Mouse (Mus musculus) lung, embryonic 14.5 days (tissue): Measurements from ENCODE around the gene Fam3c. TPM values are rescaled to one million over a fixed set of nuclear protein-coding genes. Genes with fewer than 3 reads are reported as not detected.

Experiments
- ATAC-seq: fragments of 200-750 bp; cut with Nextera tagmentation; 2 replicates; pipeline ENCODE4 v1.8.0; 2017; ENCODE audit warnings: mild to moderate bottlenecking, moderate TSS enrichment, moderate library complexity; ENCODE audit not compliant: insufficient read depth
- DNase-seq: peaks from one replicate; pipeline ENCODE4 v3.0.0-alpha.2; 2015
- H3K27ac ChIP-seq: fragments of 300-500 bp; sonication (generic); 2 replicates; pipeline ENCODE4 v1.5.1; 2014; ENCODE audit warnings: low read depth, mild to moderate bottlenecking, moderate library complexity
- H3K27me3 ChIP-seq: fragments of 300-500 bp; sonication (generic); 2 replicates; pipeline ENCODE4 v1.6.1; 2014; ENCODE audit warnings: low read length, control low read depth; ENCODE audit not compliant: insufficient read depth
- H3K36me3 ChIP-seq: fragments of 300-500 bp; sonication (generic); 2 replicates; pipeline ENCODE4 v1.6.1; 2014; ENCODE audit warnings: control low read depth; ENCODE audit not compliant: insufficient read depth
- H3K4me1 ChIP-seq: fragments of 300-500 bp; sonication (generic); 2 replicates; pipeline ENCODE4 v1.6.1; 2014; ENCODE audit warnings: antibody characterized with exemption, control low read depth; ENCODE audit not compliant: insufficient read depth
- H3K4me2 ChIP-seq: fragments of 300-500 bp; sonication (generic); 2 replicates; pipeline ENCODE4 v1.6.1; 2014; ENCODE audit warnings: mild to moderate bottlenecking
- H3K4me3 ChIP-seq: fragments of 300-500 bp; sonication (generic); 2 replicates; pipeline ENCODE4 v1.5.1; 2014; ENCODE audit warnings: low read depth, low read length
- H3K9ac ChIP-seq: fragments of 300-500 bp; sonication (generic); 2 replicates; pipeline ENCODE4 v1.6.1; 2014
- H3K9me3 ChIP-seq: fragments of 300-500 bp; sonication (generic); 2 replicates; pipeline ENCODE4 v1.6.1; 2016; ENCODE audit warnings: low read depth, low read length, control low read depth
- CTCF ChIP-seq: IDR thresholded peaks from 2 replicates; pipeline ENCODE4 v1.5.1; 2016; ENCODE audit warnings: antibody characterized with exemption, low read depth
- WGBS: fragments of 180-500 bp; shearing (Covaris S2); extraction: QIAGEN DNeasy Blood & Tissue Kit; methylation state at CpG from one replicate; pipeline ENCODE4 v1.1.7; 2014; 5-methylcytosine and 5-hydroxymethylcytosine counted together
- polyA plus RNA-seq: library from polyadenylated mRNA; unstranded; fragments of >200 nt; fragmentation: Nextera tagmentation; extraction: Ambion mirVana; gene quantifications from 2 replicates; pipeline ENCODE4 v1.2.1, GENCODE M21; 2014

The Fam3c gene
- polyA plus RNA-seq, 1 experiment from 2014 or later: 82.2 TPM

GRCm38 (mm10) chr6:22347132-22347902 lies 8.7 kb downstream of the Fam3c start:
- WGBS: 74% methylated on average over 8 of the region's 8 CpGs
- no peak overlapping the region for H3K27ac ChIP-seq
- no peaks in the 10 kb centered on the region for H3K36me3 ChIP-seq
- peaks cover 9% of the 10 kb centered on the region for H3K4me1 ChIP-seq
- no peak for TF ChIP-seq CTCF
- H3K9me3 ChIP-seq: no peaks in the 10 kb centered on the region
- H3K4me2 ChIP-seq: no peak overlapping the region
- no peaks in the 10 kb centered on the region for H3K27me3 ChIP-seq
- ATAC-seq (no peak), DNase-seq (no peak)
- no peak overlapping the region for H3K4me3 ChIP-seq
- no peak overlapping the region for H3K9ac ChIP-seq

- Histone ChIP-seq H3K27ac (no peak overlapping the region), H3K36me3 (0 out of 2 replicates have a peak, but pooled peaks cover 4% of the 10 kb centered on the region), H3K27me3 (no peaks in the 10 kb centered on the region), H3K9ac (no peak overlapping the region), H3K4me1 (peaks cover 9% of the 10 kb centered on the region), H3K9me3 (no peaks in the 10 kb centered on the region), H3K4me2 (no peak overlapping the region), H3K4me3 (no peak overlapping the region)
- WGBS: 47% methylated on average over 6 of the region's 6 CpGs
- no peak for TF ChIP-seq CTCF
- DNase-seq (no peak), ATAC-seq (no peak)
These were observed 11.6 kb downstream of the Fam3c start for GRCm38 (mm10) chr6:22344443-22344842.

GRCm38 (mm10) chr6:22343706-22344105 lies 12.3 kb downstream of the Fam3c start:
- H3K9me3 ChIP-seq: no peaks in the 10 kb centered on the region
- no peak for ATAC-seq
- H3K4me1 ChIP-seq: peaks cover 9% of the 10 kb centered on the region
- no peak overlapping the region for H3K27ac ChIP-seq
- H3K4me3 ChIP-seq: no peak overlapping the region
- H3K27me3 ChIP-seq: no peaks in the 10 kb centered on the region
- TF ChIP-seq CTCF: no peak
- H3K4me2 ChIP-seq: no peak overlapping the region
- H3K36me3 ChIP-seq: 0 out of 2 replicates have a peak, but pooled peaks cover 9% of the 10 kb centered on the region
- WGBS: 66% methylated on average over 6 of the region's 6 CpGs
- no peak for DNase-seq
- H3K9ac ChIP-seq: no peak overlapping the region

GRCm38 (mm10) chr6:22343292-22343691 lies 12.8 kb downstream of the Fam3c start:
- H3K4me3 ChIP-seq: no peak overlapping the region
- WGBS: 56% methylated on average over 3 of the region's 3 CpGs
- H3K27me3 ChIP-seq: no peaks in the 10 kb centered on the region
- DNase-seq: no peak
- 0 out of 2 replicates have a peak, but pooled peaks cover 13% of the 10 kb centered on the region for H3K36me3 ChIP-seq
- H3K9me3 ChIP-seq: no peaks in the 10 kb centered on the region
- ATAC-seq: no peak
- H3K9ac ChIP-seq: no peak overlapping the region
- no peak for TF ChIP-seq CTCF
- H3K27ac ChIP-seq: no peak overlapping the region
- H3K4me1 ChIP-seq: peaks cover 9% of the 10 kb centered on the region
- no peak overlapping the region for H3K4me2 ChIP-seq

GRCm38 (mm10) chr6:22340779-22341178 lies 15.3 kb downstream of the Fam3c start:
- Histone ChIP-seq H3K4me2 (no peak overlapping the region), H3K4me1 (no peaks in the 10 kb centered on the region), H3K27ac (no peak overlapping the region), H3K4me3 (no peak overlapping the region), H3K27me3 (no peaks in the 10 kb centered on the region), H3K9ac (no peak overlapping the region), H3K9me3 (no peaks in the 10 kb centered on the region), H3K36me3 (peaks cover 16% of the 10 kb centered on the region)
- no peak for ATAC-seq
- no peak for DNase-seq
- no peak for TF ChIP-seq CTCF
- WGBS: 89% methylated on average over 14 of the region's 14 CpGs

- Histone ChIP-seq H3K4me3 (no peak overlapping the region), H3K36me3 (peaks cover 16% of the 10 kb centered on the region), H3K9ac (no peak overlapping the region), H3K27ac (no peak overlapping the region), H3K4me1 (no peaks in the 10 kb centered on the region), H3K9me3 (no peaks in the 10 kb centered on the region), H3K4me2 (no peak overlapping the region), H3K27me3 (no peaks in the 10 kb centered on the region)
- 87% methylated on average over 15 of the region's 15 CpGs for WGBS
- no peak for DNase-seq
- no peak for TF ChIP-seq CTCF
- no peak for ATAC-seq
These were observed 16.1 kb downstream of the Fam3c start for GRCm38 (mm10) chr6:22339763-22340542.

- no peak overlapping the region for H3K4me2 ChIP-seq
- ATAC-seq (no peak), DNase-seq (no peak)
- H3K4me1 ChIP-seq: no peaks in the 10 kb centered on the region
- H3K9ac ChIP-seq: no peak overlapping the region
- no peaks in the 10 kb centered on the region for H3K27me3 ChIP-seq
- H3K9me3 ChIP-seq: no peaks in the 10 kb centered on the region
- H3K36me3 ChIP-seq: peaks cover 13% of the 10 kb centered on the region
- no peak overlapping the region for H3K27ac ChIP-seq
- no peak overlapping the region for H3K4me3 ChIP-seq
- WGBS: 88% methylated on average over 2 of the region's 2 CpGs
- TF ChIP-seq CTCF: no peak
These were observed 23.5 kb downstream of the Fam3c start for GRCm38 (mm10) chr6:22332548-22332947.
